In the genomic region with DNA sequence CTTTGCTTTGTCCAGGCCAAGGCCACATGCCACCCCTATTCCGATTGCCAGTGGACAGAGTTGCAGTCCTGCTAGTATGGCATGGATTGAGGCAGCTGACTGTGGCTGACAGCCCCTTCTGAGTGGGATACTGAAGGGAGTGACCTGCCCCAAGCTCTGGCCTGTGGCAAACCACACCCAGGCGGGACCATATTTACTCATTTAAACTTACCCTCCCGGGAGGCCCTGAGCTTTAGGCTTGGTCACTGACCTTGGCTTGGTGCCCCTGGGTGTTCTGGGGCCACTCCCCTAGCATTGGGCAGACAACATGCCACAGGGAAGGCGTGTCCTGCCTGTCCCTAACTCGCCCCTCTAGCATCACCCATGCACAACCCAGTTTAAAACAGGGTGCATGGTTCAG, we compare ENCODE assay signal across 9 mouse cellular contexts. TPM values are rescaled to one million over a fixed set of nuclear protein-coding genes. Genes with fewer than 3 reads are reported as not detected.
DNase-seq lines count a peak whose midpoint lies in the region; ATAC-seq and TF ChIP-seq lines count a peak whose summit lies in the region.
"Had no signal": no experiment of that assay in that cellular context is flagged by ENCODE, and none has a peak within 500 bp of the region (broad histone marks: within the 10 kb centered on the region; RNA-seq: fewer than 3 reads in every experiment).

No protein-coding gene starts in this region.

- 55% methylated on average over 5 of the region's 5 CpGs for WGBS in kidney, postnatal 0 days
- WGBS in bone marrow, adult 2 months: 32% methylated on average over 5 of the region's 5 CpGs
- WGBS in heart, embryonic 16.5 days: 43% methylated on average over 5 of the region's 5 CpGs
- WGBS in liver, embryonic 16.5 days (ENCODE audit: insufficient replicate concordance): 20% methylated on average over 5 of the region's 5 CpGs

- ATAC-seq in kidney, postnatal 0 days (replicated peaks; ENCODE audit: low FRiP score, low read depth): no peak
- no peak for ATAC-seq in heart, embryonic 16.5 days (replicated peaks; ENCODE audit: extremely low read depth, insufficient read depth, low FRiP score)
- no peak for ATAC-seq in liver, embryonic 16.5 days (ENCODE audit: low read depth)

- no peaks in the 10 kb centered on the region for H3K9me3 ChIP-seq in kidney, postnatal 0 days (replicated peaks; ENCODE audit: low read length)
- H3K9me3 ChIP-seq in heart, embryonic 16.5 days (replicated peaks; ENCODE audit: control insufficient read depth, low read length): no peaks in the 10 kb centered on the region
- no peaks in the 10 kb centered on the region for H3K9me3 ChIP-seq in liver, embryonic 16.5 days (replicated peaks; ENCODE audit: control insufficient read depth, low read length)

- H3K4me2 ChIP-seq in kidney, postnatal 0 days (ENCODE audit: low read length): peak overlapping the region; percentile 94; the same call in 1 of the 2 replicates
- peak overlapping the region; percentile 86 for H3K4me2 ChIP-seq in heart, embryonic 16.5 days (ENCODE audit: low read depth, low read length)
- peak overlapping the region; percentile 98 for H3K4me2 ChIP-seq in liver, embryonic 16.5 days (ENCODE audit: low read depth, low read length)

- H3K4me1 ChIP-seq in kidney, postnatal 0 days (replicated peaks; ENCODE audit: insufficient read depth, low read length): peaks cover 68% of the 10 kb centered on the region
- peaks cover 24% of the 10 kb centered on the region for H3K4me1 ChIP-seq in bone marrow, adult 2 months (ENCODE audit: control insufficient read depth, insufficient read depth, low read length)
- H3K4me1 ChIP-seq in heart, embryonic 16.5 days (ENCODE audit: control insufficient read depth, insufficient read depth, low read length): peaks cover 77% of the 10 kb centered on the region
- H3K4me1 ChIP-seq in liver, embryonic 16.5 days (ENCODE audit: control insufficient read depth, low read depth, low read length): peaks cover 93% of the 10 kb centered on the region

- no peak for DNase-seq in kidney, postnatal 0 days (ENCODE audit: low spot score)
- no peak for DNase-seq in kidney, adult 9 months
- peak; percentile 62 to 73 for DNase-seq in spleen, postnatal 4 days (ENCODE audit: low spot score in 2 of 2)
- DNase-seq in left cerebral cortex, postnatal 25 days (ENCODE audit: low spot score in 2 of 2): no peak
- DNase-seq in left cerebral cortex, adult 9 months (ENCODE audit: low spot score in 2 of 2): no peak

- no peak for TF ChIP-seq POLR2A in bone marrow, adult 2 months (IDR thresholded peaks at IDR 0.05; ENCODE audit: borderline replicate concordance, control insufficient read depth, low read depth, low read length)

- H3K4me3 ChIP-seq in kidney, postnatal 0 days (replicated peaks; ENCODE audit: low read depth, low read length): no peak overlapping the region
- peak overlapping the region; percentile 38 for H3K4me3 ChIP-seq in bone marrow, adult 2 months (replicated peaks; ENCODE audit: control insufficient read depth, low read depth, low read length)
- H3K4me3 ChIP-seq in heart, embryonic 16.5 days (ENCODE audit: low read length): peak overlapping the region; percentile 95
- peak overlapping the region; percentile 23; the same call in 1 of the 2 replicates for H3K4me3 ChIP-seq in liver, embryonic 16.5 days (ENCODE audit: low read depth, low read length)

- H3K36me3 ChIP-seq in kidney, postnatal 0 days (ENCODE audit: insufficient read depth, low read length): no peaks in the 10 kb centered on the region
- H3K36me3 ChIP-seq in heart, embryonic 16.5 days (ENCODE audit: control insufficient read depth, insufficient read depth): no peaks in the 10 kb centered on the region
- H3K36me3 ChIP-seq in liver, embryonic 16.5 days (ENCODE audit: control insufficient read depth, insufficient read depth): no peaks in the 10 kb centered on the region

- H3K27ac ChIP-seq in kidney, postnatal 0 days: no peak overlapping the region
- peak overlapping the region; percentile 76 for H3K27ac ChIP-seq in bone marrow, adult 2 months (ENCODE audit: control insufficient read depth, insufficient read depth, low read depth, low read length, poor library complexity)
- H3K27ac ChIP-seq in heart, embryonic 16.5 days (ENCODE audit: low read length): peak overlapping the region; percentile 100
- peak overlapping the region; percentile 97 for H3K27ac ChIP-seq in liver, embryonic 16.5 days (ENCODE audit: low read length)
- H3K27ac ChIP-seq: macrophage had no signal

- intact Hi-C loops in left cerebral cortex, postnatal 25 days (cut with DNase I): no loop called here

- no peaks in the 10 kb centered on the region for H3K27me3 ChIP-seq in kidney, postnatal 0 days (ENCODE audit: insufficient read depth, low read length)
- no peaks in the 10 kb centered on the region for H3K27me3 ChIP-seq in heart, embryonic 16.5 days (ENCODE audit: control insufficient read depth, insufficient read depth, low read length)
- H3K27me3 ChIP-seq in liver, embryonic 16.5 days (ENCODE audit: control insufficient read depth, insufficient read depth, low read depth, low read length): no peaks in the 10 kb centered on the region

- no peak for TF ChIP-seq CTCF in kidney, postnatal 0 days (IDR thresholded peaks at IDR 0.05; ENCODE audit: low read depth)
- no peak for TF ChIP-seq CTCF in bone marrow, adult 2 months (IDR thresholded peaks at IDR 0.05; ENCODE audit: control insufficient read depth, insufficient read depth, low read length)

- no peak overlapping the region for H3K9ac ChIP-seq in kidney, postnatal 0 days (ENCODE audit: low read depth, low read length)
- H3K9ac ChIP-seq in heart, embryonic 16.5 days (ENCODE audit: low read length): peak overlapping the region; percentile 99
- H3K9ac ChIP-seq in liver, embryonic 16.5 days (ENCODE audit: low read depth, low read length): peak overlapping the region; percentile 43; the same call in 1 of the 2 replicates

RNA-seq across cellular contexts. Expression of a gene that starts 3.8 kb away (rescaled TPM):
- polyA plus RNA-seq in kidney, postnatal 0 days (2015; fragmentation: Nextera tagmentation; extraction: Ambion mirVana): 14.4 and 16.2 TPM in 2 replicates
- 39.7 and 64.7 TPM in 2 replicates for polyA plus RNA-seq in bone marrow, adult 2 months (2011; ENCODE audit: insufficient read depth, insufficient read length, low replicate concordance, missing spikeins)
- polyA plus RNA-seq in heart, embryonic 16.5 days (2015; fragmentation: Nextera tagmentation; extraction: Ambion mirVana): 40.5 and 44.7 TPM in 2 replicates
- 5.2 and 7.9 TPM in 2 replicates for polyA plus RNA-seq in liver, embryonic 16.5 days (2015; fragmentation: Nextera tagmentation; extraction: Ambion mirVana)
- total RNA-seq in left cerebral cortex, postnatal 25 days (2021): 100 to 1,000 TPM; 211 to 225 TPM

Comparison
In these comparisons a context has a peak if more than half of its experiments do, and no peak if none do; other contexts are left out.
1. DNase-seq: peak in spleen, postnatal 4 days (2 of 2); none in kidney, postnatal 0 days (single experiment), kidney, adult 9 months (single experiment), left cerebral cortex, postnatal 25 days (0 of 2) and left cerebral cortex, adult 9 months (0 of 2).
2. Peak in every context shown above with its lines, with median percentiles within 50 percentile points of each other: H3K4me2 ChIP-seq.